Mouse (Mus musculus) neural tube, embryonic 11.5 days (tissue): ENCODE data around the gene Sept9. TPM values are rescaled to one million over a fixed set of nuclear protein-coding genes. Genes with fewer than 3 reads are reported as not detected.

Experiments
- ATAC-seq: fragments of 200-750 bp; cut with Nextera tagmentation; 2 replicates; pipeline ENCODE4 v1.8.0; 2017; ENCODE audit warnings: moderate number of reproducible peaks, mild to moderate bottlenecking, moderate TSS enrichment, moderate library complexity; ENCODE audit not compliant: insufficient read depth, low FRiP score, low TSS enrichment
- DNase-seq: peaks from one replicate; pipeline ENCODE4 v3.0.0-alpha.2; 2015; ENCODE audit warnings: low spot score
- H3K27ac ChIP-seq: fragments of 300-500 bp; sonication (generic); 2 replicates; pipeline ENCODE4 v1.5.1; 2014; ENCODE audit warnings: low read depth, mild to moderate bottlenecking, low read length
- H3K27me3 ChIP-seq: fragments of 300-500 bp; sonication (generic); 2 replicates; pipeline ENCODE4 v1.6.1; 2014; ENCODE audit warnings: mild to moderate bottlenecking, low read length, mixed read lengths; ENCODE audit not compliant: control insufficient read depth, insufficient read depth
- H3K36me3 ChIP-seq: fragments of 300-500 bp; sonication (generic); 2 replicates; pipeline ENCODE4 v1.6.1; 2014; ENCODE audit warnings: mild to moderate bottlenecking, low read length, moderate library complexity, mixed read lengths; ENCODE audit not compliant: control insufficient read depth, insufficient read depth
- H3K4me1 ChIP-seq: fragments of 300-500 bp; sonication (generic); 2 replicates; pipeline ENCODE4 v1.6.1; 2014; ENCODE audit warnings: low read length, mixed read lengths; ENCODE audit not compliant: control insufficient read depth, insufficient read depth
- H3K4me2 ChIP-seq: fragments of 300-500 bp; sonication (generic); 2 replicates; pipeline ENCODE4 v1.6.1; 2014; ENCODE audit warnings: low read depth, mild to moderate bottlenecking, moderate library complexity
- H3K4me3 ChIP-seq: fragments of 300-500 bp; sonication (generic); 2 replicates; pipeline ENCODE4 v1.5.1; 2014; ENCODE audit warnings: low read depth, low read length
- H3K9ac ChIP-seq: fragments of 300-500 bp; sonication (generic); 2 replicates; pipeline ENCODE4 v1.6.1; 2014; ENCODE audit warnings: mild to moderate bottlenecking, low read length
- H3K9me3 ChIP-seq: fragments of 300-500 bp; sonication (generic); 2 replicates; pipeline ENCODE4 v1.6.1; 2016; ENCODE audit warnings: low read length; ENCODE audit not compliant: control insufficient read depth
- WGBS: fragments of 180-500 bp; shearing (Covaris S2); extraction: QIAGEN DNeasy Blood & Tissue Kit; methylation state at CpG from one replicate; pipeline ENCODE4 v1.1.7; 2014; 5-methylcytosine and 5-hydroxymethylcytosine counted together
- polyA plus RNA-seq: library from polyadenylated mRNA; unstranded; fragments of >200 nt; fragmentation: Nextera tagmentation; extraction: Ambion mirVana; gene quantifications from 2 replicates; pipeline ENCODE4 v1.2.1, GENCODE M21; 2014

The Sept9 gene
- polyA plus RNA-seq, 1 experiment from 2014 or later, result 183 TPM

DNA sequence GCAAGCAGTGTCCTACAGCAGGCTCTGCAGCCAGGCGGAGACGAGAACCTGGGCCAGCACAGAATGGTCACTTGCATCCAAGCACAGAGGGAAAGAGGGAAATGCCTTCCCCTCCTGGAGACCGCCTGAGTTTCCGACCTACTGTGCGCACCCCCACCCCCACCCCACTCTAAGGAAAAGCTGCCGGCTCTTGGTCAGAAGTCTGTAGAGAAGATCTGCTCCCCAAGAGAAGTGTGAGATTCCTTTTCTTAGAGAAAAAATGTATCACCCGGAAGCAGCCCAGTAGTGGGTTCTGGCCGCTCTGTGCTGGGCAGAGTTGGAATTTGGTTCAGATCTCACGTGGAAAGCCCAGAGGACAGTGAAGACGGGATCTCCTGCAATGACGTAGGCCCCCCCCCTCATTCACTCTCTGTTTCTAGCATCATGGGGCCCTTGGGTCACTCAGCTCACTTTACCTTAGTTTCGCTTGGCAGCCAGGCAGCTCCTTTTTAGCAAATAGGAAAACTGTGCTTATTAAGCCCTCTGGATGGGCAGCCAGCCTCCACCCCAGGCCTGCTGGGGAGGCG lies 133.8 kb downstream of the Sept9 start:
- Histone ChIP-seq H3K4me1 (peaks cover 36% of the 10 kb centered on the region), H3K4me3 (peak overlapping the region; percentile 55), H3K36me3 (0 out of 2 replicates have a peak, but pooled peaks cover 2% of the 10 kb centered on the region), H3K9me3 (no peaks in the 10 kb centered on the region), H3K4me2 (peak overlapping the region; percentile 79), H3K27me3 (no peaks in the 10 kb centered on the region), H3K27ac (peak overlapping the region; percentile 96), H3K9ac (peak overlapping the region; percentile 95)
- no peak for ATAC-seq
- no peak for DNase-seq
- 17% methylated on average over 13 of the region's 13 CpGs for WGBS

DNA sequence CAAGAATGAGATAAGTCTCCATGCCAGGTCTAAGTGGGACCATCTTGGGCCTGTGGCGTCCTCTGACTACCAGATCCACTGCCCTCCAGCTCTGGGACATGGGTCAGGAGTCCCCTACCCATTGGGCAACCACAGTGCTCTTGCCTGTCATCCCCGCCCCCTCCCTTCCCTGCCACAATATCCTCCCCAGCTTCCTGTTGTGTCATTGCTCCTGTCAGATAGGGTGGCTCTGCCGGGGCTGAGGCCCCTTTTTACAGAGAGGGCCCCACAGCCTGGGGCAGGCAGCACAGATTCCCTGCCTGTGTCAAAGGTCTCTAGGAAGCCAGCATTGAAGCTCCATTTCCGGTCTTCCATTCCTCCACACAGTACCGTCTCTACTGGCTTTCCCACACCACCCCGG lies 134.6 kb downstream of the Sept9 start:
- H3K4me3 ChIP-seq, result peak overlapping the region; percentile 55
- WGBS, result 46% methylated on average over 6 of the region's 6 CpGs
- peaks cover 40% of the 10 kb centered on the region for H3K4me1 ChIP-seq
- peaks cover 2% of the 10 kb centered on the region; the same call in 1 of the 2 replicates for H3K36me3 ChIP-seq
- no peak for ATAC-seq
- H3K9me3 ChIP-seq, result no peaks in the 10 kb centered on the region
- H3K4me2 ChIP-seq, result peak overlapping the region; percentile 79
- H3K9ac ChIP-seq, result no peak overlapping the region; the same call in 1 of the 2 replicates
- peak overlapping the region; percentile 31; the same call in 1 of the 2 replicates for H3K27ac ChIP-seq
- DNase-seq, result no peak
- no peaks in the 10 kb centered on the region for H3K27me3 ChIP-seq

DNA sequence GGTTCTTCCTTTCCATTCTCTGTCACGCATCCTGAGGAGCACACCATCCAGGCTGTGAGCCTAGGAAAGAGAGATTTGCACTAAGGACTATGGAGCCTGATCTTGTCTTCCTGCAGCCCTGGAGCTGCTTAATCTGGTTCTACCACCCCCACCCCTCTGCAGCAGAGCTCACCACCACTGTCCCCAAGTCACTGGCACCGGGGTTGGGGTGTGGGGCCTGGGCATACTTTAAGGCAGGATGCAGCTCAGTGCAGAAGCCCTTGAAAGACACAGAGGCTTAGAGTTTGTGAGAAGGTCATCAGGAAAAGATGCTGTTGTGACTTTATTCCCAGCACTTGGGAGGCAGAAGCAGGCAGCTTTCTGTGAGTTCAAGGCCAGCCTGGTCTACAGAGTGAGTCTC lies 135.7 kb downstream of the Sept9 start:
- WGBS, result 93% methylated on average over 2 of the region's 2 CpGs
- no peak for ATAC-seq
- no peak overlapping the region for H3K9ac ChIP-seq
- no peak for DNase-seq
- peaks cover 2% of the 10 kb centered on the region; the same call in 1 of the 2 replicates for H3K36me3 ChIP-seq
- H3K27ac ChIP-seq, result no peak overlapping the region
- no peaks in the 10 kb centered on the region for H3K9me3 ChIP-seq
- no peak overlapping the region for H3K4me3 ChIP-seq
- H3K4me1 ChIP-seq, result peaks cover 43% of the 10 kb centered on the region
- no peak overlapping the region for H3K4me2 ChIP-seq
- no peaks in the 10 kb centered on the region for H3K27me3 ChIP-seq

DNA sequence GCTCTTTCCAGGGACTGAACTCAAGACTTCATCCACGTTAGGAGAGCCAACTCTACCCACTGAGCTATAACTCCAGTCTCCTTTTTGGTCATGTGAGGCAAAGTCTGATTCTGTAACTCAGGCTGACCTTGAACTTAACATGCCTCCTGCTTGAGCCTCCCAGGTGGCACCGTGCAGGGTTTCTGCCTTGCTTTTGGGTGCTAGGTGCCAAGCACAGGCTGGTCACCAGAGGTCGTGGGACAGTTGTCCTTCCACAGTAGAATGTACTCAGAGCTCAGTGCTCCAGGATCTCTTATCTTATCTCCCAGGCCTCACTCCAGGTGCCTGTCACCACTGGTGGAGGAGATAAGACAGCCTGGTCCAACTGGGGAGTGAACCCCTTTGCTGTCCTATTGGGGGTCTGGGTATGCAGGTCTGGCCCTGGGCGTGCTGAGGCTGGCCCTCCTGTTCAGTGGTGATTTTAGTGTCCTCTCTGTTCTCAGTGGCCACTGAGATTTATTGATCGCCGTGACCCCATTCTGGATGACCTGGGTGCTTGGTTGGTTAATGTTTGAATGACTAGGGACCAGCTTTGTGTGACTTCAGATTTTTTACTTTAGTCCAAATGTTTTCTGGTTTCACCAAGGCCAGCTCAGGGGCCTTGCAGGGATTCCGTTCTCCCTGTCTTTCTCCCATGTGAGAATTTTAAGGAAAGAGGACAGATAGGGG lies 136.8 kb downstream of the Sept9 start:
- 84% methylated on average over 7 of the region's 7 CpGs for WGBS

DNA sequence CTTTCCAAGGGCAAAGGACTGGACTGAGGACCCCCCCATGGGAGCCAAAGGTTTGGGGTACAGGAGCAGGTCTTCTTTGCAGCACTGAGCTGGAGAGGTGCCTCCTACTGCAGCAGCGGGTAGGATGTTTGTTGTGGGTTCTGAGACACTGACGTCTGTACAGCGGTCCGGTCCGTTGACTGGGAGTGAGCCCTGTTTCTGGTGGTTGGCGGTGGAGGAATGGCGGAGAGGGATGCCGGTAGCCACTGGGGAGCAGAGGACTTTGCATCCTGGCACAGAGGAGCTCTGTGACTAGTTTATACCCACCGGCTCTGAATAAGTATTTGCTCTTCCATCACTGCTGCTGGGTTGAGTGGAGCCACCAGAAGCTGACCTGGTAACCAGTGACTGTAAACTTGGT lies 138.3 kb downstream of the Sept9 start:
- H3K4me3 ChIP-seq, result no peak overlapping the region
- H3K9me3 ChIP-seq, result no peaks in the 10 kb centered on the region
- no peaks in the 10 kb centered on the region for H3K27me3 ChIP-seq
- DNase-seq (no peak), ATAC-seq (no peak)
- no peak overlapping the region for H3K9ac ChIP-seq
- H3K27ac ChIP-seq, result no peak overlapping the region
- 90% methylated on average over 9 of the region's 9 CpGs for WGBS
- peaks cover 2% of the 10 kb centered on the region; the same call in 1 of the 2 replicates for H3K36me3 ChIP-seq
- peaks cover 39% of the 10 kb centered on the region for H3K4me1 ChIP-seq
- H3K4me2 ChIP-seq, result no peak overlapping the region

More for the DNA sequence above, 136.8 kb downstream of the Sept9 start:
- H3K27me3 ChIP-seq, result no peaks in the 10 kb centered on the region
- no peak overlapping the region for H3K4me2 ChIP-seq
- no peak overlapping the region for H3K9ac ChIP-seq
- peaks cover 2% of the 10 kb centered on the region; the same call in 1 of the 2 replicates for H3K36me3 ChIP-seq
- H3K4me3 ChIP-seq, result no peak overlapping the region
- no peaks in the 10 kb centered on the region for H3K9me3 ChIP-seq
- H3K27ac ChIP-seq, result no peak overlapping the region
- H3K4me1 ChIP-seq, result peaks cover 41% of the 10 kb centered on the region
- DNase-seq (no peak), ATAC-seq (no peak)

DNA sequence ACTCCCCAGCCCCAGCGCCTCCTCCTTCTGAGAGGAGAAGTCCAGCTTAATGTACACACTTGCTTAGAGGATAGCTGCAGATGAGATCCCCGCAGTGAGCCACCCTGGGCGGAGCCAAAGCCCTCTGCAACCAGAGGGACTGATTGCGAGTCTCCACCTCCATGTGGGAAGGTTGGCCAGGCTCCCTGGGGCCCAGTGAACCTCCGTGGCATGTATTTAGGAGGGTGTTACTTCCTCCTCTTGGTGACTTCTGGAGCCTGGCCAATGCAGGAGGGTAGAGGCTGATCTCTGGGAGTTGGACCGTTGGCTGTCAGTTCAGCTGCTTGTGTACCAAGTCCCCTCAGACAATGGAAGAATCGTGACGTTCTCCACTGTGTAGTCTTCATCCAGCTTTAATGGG lies 139.0 kb downstream of the Sept9 start:
- DNase-seq (no peak), ATAC-seq (no peak)
- Histone ChIP-seq H3K4me2 (no peak overlapping the region), H3K36me3 (peaks cover 2% of the 10 kb centered on the region; the same call in 1 of the 2 replicates), H3K27me3 (no peaks in the 10 kb centered on the region), H3K9ac (no peak overlapping the region), H3K9me3 (no peaks in the 10 kb centered on the region), H3K4me3 (no peak overlapping the region), H3K4me1 (peaks cover 38% of the 10 kb centered on the region), H3K27ac (no peak overlapping the region)
- 64% methylated on average over 8 of the region's 8 CpGs for WGBS

DNA sequence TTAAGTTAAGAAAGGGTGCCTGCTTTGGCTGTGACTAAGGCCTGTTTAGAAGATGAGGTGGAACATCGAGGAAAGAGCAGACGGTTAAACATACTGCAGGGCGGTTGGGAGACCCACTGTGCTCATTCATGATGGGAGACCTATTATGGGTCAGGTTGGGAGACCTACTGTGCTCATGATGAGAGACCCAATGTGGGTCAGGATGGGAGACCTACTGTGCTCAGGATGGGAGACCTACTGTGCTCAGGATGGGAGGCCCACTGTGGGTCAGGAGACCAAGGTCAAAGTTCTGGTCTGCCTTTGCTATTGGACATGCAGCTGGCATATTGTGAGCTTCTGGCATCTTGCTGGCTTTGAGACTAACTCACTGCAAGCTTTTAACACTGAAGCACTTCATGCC lies 139.6 kb downstream of the Sept9 start:
- 85% methylated on average over 3 of the region's 3 CpGs for WGBS
- Histone ChIP-seq H3K4me3 (no peak overlapping the region), H3K27me3 (no peaks in the 10 kb centered on the region), H3K4me1 (peaks cover 37% of the 10 kb centered on the region), H3K9me3 (no peaks in the 10 kb centered on the region), H3K27ac (no peak overlapping the region), H3K9ac (no peak overlapping the region), H3K36me3 (peaks cover 2% of the 10 kb centered on the region; the same call in 1 of the 2 replicates), H3K4me2 (no peak overlapping the region)
- DNase-seq, result no peak
- no peak for ATAC-seq

DNA sequence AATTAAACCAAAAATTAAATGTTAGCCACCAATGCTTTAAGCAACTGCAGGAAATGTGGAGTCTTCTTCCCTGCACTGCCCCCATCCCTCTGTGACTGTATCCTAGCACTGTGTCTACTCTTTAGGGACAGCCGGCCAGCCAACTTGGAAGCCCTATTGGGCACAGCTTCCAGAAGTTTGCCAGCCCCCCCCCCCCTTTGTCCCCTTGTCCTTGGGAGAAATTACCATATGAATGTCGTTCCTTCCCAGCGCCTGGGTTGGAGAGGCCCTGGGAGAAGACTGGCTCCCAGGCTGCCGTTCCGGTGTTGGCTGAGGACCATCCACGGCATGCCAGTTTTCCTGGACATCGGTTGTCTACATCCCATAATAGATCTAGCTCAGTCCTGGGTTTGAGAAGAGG lies 141.8 kb downstream of the Sept9 start:
- 34% methylated on average over 7 of the region's 7 CpGs for WGBS
- no peak overlapping the region for H3K9ac ChIP-seq
- H3K36me3 ChIP-seq, result peaks cover 2% of the 10 kb centered on the region; the same call in 1 of the 2 replicates
- no peaks in the 10 kb centered on the region for H3K27me3 ChIP-seq
- H3K4me3 ChIP-seq, result no peak overlapping the region
- H3K27ac ChIP-seq, result no peak overlapping the region; the same call in 1 of the 2 replicates
- DNase-seq (no peak), ATAC-seq (0 out of 2 replicates have a peak, but pooled peaks have one; percentile 55)
- no peak overlapping the region for H3K4me2 ChIP-seq
- H3K4me1 ChIP-seq, result peaks cover 43% of the 10 kb centered on the region
- no peaks in the 10 kb centered on the region for H3K9me3 ChIP-seq

DNA sequence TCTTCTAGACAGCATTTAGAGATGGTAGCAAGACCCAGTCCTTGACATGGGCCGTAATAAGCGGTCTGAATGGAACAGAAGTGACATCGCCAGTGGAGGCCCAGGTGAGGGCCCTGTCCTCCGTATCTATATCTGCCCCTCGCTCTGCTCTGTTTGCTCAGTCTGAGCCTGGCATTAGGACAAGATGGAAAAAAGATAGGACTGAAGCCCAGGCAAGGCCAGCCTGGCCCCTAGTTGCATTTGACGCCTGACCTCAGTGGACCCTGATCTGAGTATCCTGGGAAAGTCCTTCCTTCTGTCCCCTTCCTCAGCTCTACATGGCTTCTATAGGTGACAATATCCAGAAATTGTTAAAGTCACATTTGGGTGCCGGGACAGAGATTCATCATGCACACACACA lies 142.6 kb downstream of the Sept9 start:
- DNase-seq, result no peak
- WGBS, result 93% methylated on average over 7 of the region's 7 CpGs
- no peak overlapping the region for H3K27ac ChIP-seq

More for the DNA sequence above, 142.6 kb downstream of the Sept9 start:
- H3K27me3 ChIP-seq, result no peaks in the 10 kb centered on the region
- H3K4me1 ChIP-seq, result peaks cover 48% of the 10 kb centered on the region
- H3K9ac ChIP-seq, result no peak overlapping the region
- no peaks in the 10 kb centered on the region for H3K9me3 ChIP-seq
- peaks cover 2% of the 10 kb centered on the region; the same call in 1 of the 2 replicates for H3K36me3 ChIP-seq
- no peak overlapping the region for H3K4me3 ChIP-seq
- H3K4me2 ChIP-seq, result no peak overlapping the region
- no peak for ATAC-seq
